Mouse (Mus musculus): ENCODE measurements at regions not wholly inside any gene's neighbourhood (a gene's known extent, or its start where the extent isn't known, plus 50 kb on each side); places are given as distances from the start of the nearest gene placed in this dataset.
A peak's percentile ranks its signal among the peaks of the same experiment; 100 is the strongest.

DNA sequence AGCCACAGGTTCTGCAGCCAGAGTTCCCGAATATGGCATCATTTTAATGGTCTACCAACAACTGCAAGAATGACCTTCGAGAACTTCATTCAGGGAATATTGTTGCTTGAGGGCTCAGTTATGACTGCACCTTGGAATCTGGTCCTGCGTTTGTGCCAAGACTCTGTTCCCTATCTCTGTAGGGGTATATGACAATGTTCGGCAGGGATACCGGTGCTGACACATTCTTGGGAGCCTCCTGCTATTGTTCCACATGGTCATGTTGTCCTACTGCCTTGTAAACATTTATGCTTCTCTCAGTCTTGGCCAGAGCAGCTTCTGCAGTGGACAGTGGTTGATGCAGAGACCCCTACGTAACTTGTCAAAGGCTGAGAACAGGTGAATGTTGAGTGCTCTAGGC is 216.8 kb upstream of the Stt3b start:
- 94% methylated on average over 6 of the region's 6 CpGs for WGBS
- no peak overlapping the region for H3K27ac ChIP-seq
- H3K9me3 ChIP-seq, result no peaks in the 10 kb centered on the region
- H3K36me3 ChIP-seq, result no peaks in the 10 kb centered on the region
- no peaks in the 10 kb centered on the region for H3K27me3 ChIP-seq
- no peak for ATAC-seq (ENCODE audit: low FRiP score)
- peaks cover 11% of the 10 kb centered on the region for H3K4me1 ChIP-seq (replicated peaks)
- no peak overlapping the region for H3K4me2 ChIP-seq
- no peak overlapping the region for H3K4me3 ChIP-seq
- H3K9ac ChIP-seq, result no peak overlapping the region

DNA sequence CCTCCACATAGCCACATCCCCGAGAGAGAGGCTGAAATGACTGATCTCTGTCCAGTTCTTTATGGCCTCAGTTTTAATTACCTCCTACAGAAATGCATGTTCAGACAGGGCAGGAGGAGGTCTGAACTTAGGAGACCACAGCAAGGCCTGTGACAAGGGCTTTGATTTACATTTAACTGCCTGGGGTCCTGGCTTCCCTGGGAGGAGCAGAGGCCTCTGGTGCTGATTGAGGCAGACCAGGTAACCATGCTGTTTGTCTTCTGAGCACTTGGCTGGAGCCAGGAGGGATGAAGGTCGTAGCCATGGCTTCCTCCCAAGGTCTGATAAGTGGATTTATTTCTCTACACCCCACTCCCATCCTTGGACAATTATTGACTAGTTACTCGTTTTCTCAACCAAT is 224.0 kb upstream of the Stt3b start:
- no peak overlapping the region for H3K9ac ChIP-seq
- no peaks in the 10 kb centered on the region for H3K4me1 ChIP-seq (replicated peaks)
- no peaks in the 10 kb centered on the region for H3K27me3 ChIP-seq
- no peak overlapping the region for H3K27ac ChIP-seq
- H3K36me3 ChIP-seq, result no peaks in the 10 kb centered on the region
- H3K9me3 ChIP-seq, result no peaks in the 10 kb centered on the region
- H3K4me2 ChIP-seq, result no peak overlapping the region
- H3K4me3 ChIP-seq, result no peak overlapping the region
- WGBS, result 48% methylated on average over 3 of the region's 3 CpGs
- ATAC-seq (ENCODE audit: low FRiP score), result no peak

DNA sequence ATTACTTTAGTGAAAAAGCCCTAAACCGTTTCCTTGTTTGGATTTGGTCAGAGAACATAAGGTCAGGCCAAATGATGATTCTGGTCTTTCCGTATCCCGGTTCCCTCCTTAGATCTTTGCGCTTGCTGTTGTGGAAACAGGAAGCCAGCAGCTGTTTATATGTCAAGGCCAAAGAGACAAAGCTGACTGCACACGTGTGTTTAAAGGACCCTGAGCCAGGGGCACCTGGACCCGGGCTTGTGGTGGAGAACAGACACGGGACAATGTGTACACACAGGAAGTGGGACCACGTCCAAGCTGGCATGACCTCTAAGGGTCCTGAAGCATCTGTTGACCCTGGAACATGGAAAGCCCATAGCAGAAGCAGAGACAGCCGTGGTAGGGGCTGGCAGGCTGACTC is 233.4 kb upstream of the Stt3b start:
- ATAC-seq (ENCODE audit: low FRiP score), result no peak
- Histone ChIP-seq H3K27ac (no peak overlapping the region), H3K9ac (no peak overlapping the region), H3K4me1 (replicated peaks) (peaks cover 13% of the 10 kb centered on the region), H3K4me2 (no peak overlapping the region), H3K27me3 (no peaks in the 10 kb centered on the region), H3K4me3 (no peak overlapping the region), H3K36me3 (no peaks in the 10 kb centered on the region), H3K9me3 (no peaks in the 10 kb centered on the region)
- WGBS, result 77% methylated on average over 9 of the region's 9 CpGs

DNA sequence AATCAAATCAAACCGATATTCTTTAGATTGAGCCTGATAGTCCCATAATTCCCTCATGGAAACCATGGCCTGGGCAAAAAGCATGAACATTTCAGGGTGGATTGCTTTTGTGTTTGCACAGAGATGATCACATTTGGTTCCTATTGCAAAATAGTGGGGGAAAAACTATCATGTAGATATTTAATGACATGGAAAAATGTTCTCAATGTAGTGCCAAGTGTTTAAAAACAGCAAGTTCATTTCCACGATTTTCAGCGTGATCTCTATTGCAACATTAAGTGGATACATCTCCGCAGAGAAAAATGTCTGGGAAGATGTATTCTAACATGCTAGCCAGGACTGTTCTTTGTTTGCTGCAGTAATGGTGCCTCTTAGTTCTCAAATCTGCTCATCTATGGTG is 235.0 kb upstream of the Stt3b start:
- 86% methylated on average over 4 of the region's 4 CpGs for WGBS
- no peak overlapping the region for H3K27ac ChIP-seq
- ATAC-seq (ENCODE audit: low FRiP score), result no peak
- peaks cover 18% of the 10 kb centered on the region for H3K4me1 ChIP-seq (replicated peaks)
- H3K4me2 ChIP-seq, result no peak overlapping the region
- H3K9ac ChIP-seq, result no peak overlapping the region
- H3K27me3 ChIP-seq, result no peaks in the 10 kb centered on the region
- H3K36me3 ChIP-seq, result no peaks in the 10 kb centered on the region
- H3K9me3 ChIP-seq, result no peaks in the 10 kb centered on the region
- H3K4me3 ChIP-seq, result no peak overlapping the region

DNA sequence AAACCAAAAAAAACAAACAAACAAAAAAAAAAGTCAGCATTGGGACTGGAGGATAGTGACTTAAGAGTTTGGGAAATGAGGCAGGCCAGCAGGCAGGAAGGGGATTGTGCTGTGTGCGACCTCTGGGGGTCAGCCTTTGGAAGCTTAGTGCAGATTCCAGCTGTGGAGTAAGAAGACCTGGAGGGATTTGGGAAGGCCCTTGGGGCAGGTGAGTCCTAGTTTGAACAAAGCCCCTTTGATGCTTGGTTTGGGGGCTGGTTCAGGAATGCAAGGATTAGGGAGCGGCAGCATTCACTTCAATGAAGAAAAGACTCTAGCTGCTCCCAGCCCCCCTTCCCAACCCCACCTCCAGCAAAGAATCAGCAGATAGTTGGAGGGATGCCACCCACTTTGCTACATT is 235.6 kb upstream of the Stt3b start:
- Histone ChIP-seq H3K4me1 (replicated peaks) (peaks cover 18% of the 10 kb centered on the region), H3K27me3 (no peaks in the 10 kb centered on the region), H3K4me3 (no peak overlapping the region), H3K27ac (no peak overlapping the region), H3K36me3 (no peaks in the 10 kb centered on the region), H3K9ac (no peak overlapping the region), H3K9me3 (no peaks in the 10 kb centered on the region), H3K4me2 (no peak overlapping the region)
- WGBS, result 63% methylated on average over 2 of the region's 2 CpGs
- ATAC-seq (ENCODE audit: low FRiP score), result no peak

DNA sequence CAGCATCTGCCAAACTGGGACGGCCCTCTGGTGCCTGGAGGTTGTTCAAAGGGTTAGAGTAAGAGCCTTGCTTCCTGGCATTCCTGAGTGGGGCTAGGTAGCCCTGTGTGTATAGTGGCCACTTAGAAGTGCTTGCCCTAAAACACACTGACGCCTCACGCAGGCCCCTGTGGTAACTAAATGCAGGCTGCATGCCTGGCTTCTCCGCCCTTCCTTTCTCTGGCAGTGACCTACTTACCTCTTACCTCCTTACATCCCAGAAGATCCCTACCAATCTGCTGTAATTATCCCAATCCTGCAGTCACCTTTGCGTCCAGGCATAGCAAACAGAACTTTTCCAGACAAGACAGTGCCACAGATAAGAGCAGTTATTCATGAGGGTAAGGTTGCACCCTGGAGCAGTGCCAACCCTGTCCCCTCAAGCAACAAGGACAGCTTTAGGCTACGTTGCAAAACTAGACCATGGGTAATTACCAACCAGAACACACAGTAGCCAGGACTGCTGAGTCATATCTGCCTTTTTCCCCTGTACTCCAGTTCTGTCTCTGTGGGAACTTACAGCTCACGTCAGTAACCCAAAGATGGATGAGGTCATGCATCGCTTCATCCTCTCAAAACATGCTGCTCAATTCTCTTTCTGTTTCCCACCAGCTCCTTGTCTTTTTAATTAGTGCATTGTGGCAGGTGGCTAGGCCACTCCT is 237.6 kb upstream of the Stt3b start:
- no peaks in the 10 kb centered on the region for H3K9me3 ChIP-seq
- no peak overlapping the region for H3K4me3 ChIP-seq
- no peaks in the 10 kb centered on the region for H3K36me3 ChIP-seq
- no peaks in the 10 kb centered on the region for H3K27me3 ChIP-seq
- peaks cover 18% of the 10 kb centered on the region for H3K4me1 ChIP-seq (replicated peaks)
- no peak overlapping the region for H3K27ac ChIP-seq
- no peak overlapping the region for H3K4me2 ChIP-seq
- H3K9ac ChIP-seq, result no peak overlapping the region
- 63% methylated on average over 8 of the region's 8 CpGs for WGBS
- 0 out of 2 replicates have a peak, but pooled peaks have one; percentile 43 for ATAC-seq (ENCODE audit: low FRiP score)

DNA sequence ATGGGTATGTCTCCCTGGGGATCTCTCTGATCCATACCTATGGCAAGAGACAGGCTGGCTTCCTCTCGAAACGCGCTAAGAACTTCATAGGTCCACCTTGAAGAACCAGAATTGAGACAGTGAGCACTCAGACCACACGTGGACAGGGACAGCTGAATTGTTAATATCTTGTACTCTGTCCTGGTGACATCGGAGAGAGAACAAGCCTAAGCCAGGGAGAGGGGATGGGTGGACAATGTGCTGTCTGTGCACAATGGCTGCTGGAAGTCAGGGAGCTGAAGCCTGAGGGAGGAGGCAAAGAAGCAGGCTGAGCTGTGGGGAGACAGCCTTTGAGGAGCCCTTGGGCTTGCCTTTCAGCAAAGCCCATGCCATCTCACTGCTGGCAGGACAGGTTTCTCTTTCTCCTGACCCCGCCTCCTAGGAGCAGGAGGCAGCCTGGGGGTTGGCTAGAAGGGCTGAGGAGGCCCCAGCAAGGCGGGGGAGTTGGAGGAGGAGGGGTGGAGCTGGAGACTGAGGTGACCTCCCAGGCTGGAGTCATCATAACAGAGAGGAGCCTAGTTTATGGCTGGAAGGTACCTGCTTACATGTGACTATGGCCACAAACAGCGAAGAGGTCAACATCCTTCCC is 238.6 kb upstream of the Stt3b start:
- Histone ChIP-seq H3K27ac (no peak overlapping the region), H3K9me3 (no peaks in the 10 kb centered on the region), H3K36me3 (no peaks in the 10 kb centered on the region), H3K9ac (no peak overlapping the region), H3K27me3 (no peaks in the 10 kb centered on the region), H3K4me2 (no peak overlapping the region), H3K4me3 (no peak overlapping the region), H3K4me1 (replicated peaks) (peaks cover 18% of the 10 kb centered on the region)
- no peak for ATAC-seq (ENCODE audit: low FRiP score)
- WGBS, result 48% methylated on average over 8 of the region's 8 CpGs

DNA sequence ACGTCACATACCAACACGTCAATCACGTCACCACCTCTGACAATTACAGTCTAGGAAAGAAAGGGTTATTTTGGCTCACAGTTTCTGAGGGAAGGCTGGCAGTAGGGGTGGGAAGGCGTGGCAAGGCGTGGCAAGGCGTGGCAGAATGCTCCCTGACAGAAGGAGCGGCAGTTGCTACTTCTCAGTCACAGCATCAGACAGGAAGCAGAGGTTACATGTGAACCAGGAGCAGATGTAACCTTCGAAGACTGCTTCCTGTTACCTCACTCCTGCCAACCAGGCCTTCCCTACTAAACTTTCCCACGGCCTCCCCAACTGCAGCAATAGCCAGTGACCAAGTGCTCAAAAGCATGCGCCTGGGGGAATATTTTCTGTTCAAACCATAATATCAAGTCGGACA is 240.9 kb upstream of the Stt3b start:
- Histone ChIP-seq H3K9ac (no peak overlapping the region), H3K4me2 (no peak overlapping the region), H3K27me3 (no peaks in the 10 kb centered on the region), H3K4me3 (no peak overlapping the region), H3K27ac (no peak overlapping the region), H3K4me1 (replicated peaks) (peaks cover 18% of the 10 kb centered on the region), H3K9me3 (no peaks in the 10 kb centered on the region), H3K36me3 (no peaks in the 10 kb centered on the region)
- WGBS, result 92% methylated on average over 11 of the region's 11 CpGs
- no peak for ATAC-seq (ENCODE audit: low FRiP score)

DNA sequence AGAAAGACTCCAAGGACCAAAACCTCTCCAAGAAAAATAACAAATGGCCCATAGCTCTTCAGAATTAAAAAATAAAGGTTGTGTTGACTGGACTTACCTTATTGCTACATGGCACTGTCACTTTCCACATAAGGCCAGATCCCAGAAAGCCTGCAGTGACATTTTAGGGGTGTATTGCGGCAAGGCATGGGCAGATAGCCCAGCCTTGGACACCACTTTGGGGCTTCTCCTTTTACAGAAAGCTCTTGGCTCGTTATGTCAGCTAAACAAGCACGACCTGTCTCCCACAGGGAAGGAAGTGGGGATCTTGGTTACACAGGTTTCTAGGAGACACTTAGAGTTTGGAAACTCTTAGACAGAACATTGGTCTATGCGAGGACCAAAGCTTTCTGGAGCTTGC is 241.3 kb upstream of the Stt3b start:
- no peak overlapping the region for H3K27ac ChIP-seq
- H3K4me3 ChIP-seq, result no peak overlapping the region
- H3K4me2 ChIP-seq, result no peak overlapping the region
- 86% methylated on average over 4 of the region's 4 CpGs for WGBS
- H3K27me3 ChIP-seq, result no peaks in the 10 kb centered on the region
- H3K9me3 ChIP-seq, result no peaks in the 10 kb centered on the region
- H3K36me3 ChIP-seq, result no peaks in the 10 kb centered on the region
- no peak for ATAC-seq (ENCODE audit: low FRiP score)
- no peak overlapping the region for H3K9ac ChIP-seq
- H3K4me1 ChIP-seq (replicated peaks), result peaks cover 18% of the 10 kb centered on the region

DNA sequence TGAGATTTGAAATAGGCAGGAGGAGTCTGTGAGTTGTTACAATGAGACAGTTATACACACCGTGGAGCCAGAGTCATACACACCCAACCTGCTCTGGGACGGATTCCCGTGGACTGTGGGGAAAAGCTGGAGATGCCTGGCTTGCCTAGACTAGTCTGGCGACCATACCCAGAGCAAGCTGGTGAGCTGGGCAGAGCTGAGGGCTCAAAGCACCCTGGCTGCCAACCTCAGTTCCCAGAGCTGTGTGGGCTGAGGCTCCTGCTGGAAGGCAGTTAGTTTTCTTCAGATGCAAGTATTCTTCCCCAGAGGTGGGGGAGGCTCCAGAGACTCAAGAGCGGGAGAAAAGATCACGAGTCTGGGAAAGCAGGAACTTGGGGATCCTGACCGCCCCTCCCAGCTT is 247.9 kb upstream of the Stt3b start:
- H3K27me3 ChIP-seq, result no peaks in the 10 kb centered on the region
- no peak overlapping the region for H3K4me3 ChIP-seq
- H3K9ac ChIP-seq, result no peak overlapping the region
- no peak for ATAC-seq (ENCODE audit: low FRiP score)
- peaks cover 3% of the 10 kb centered on the region; the same call in 1 of the 2 replicates for H3K4me1 ChIP-seq (replicated peaks)
- no peak overlapping the region for H3K4me2 ChIP-seq
- WGBS, result 93% methylated on average over 7 of the region's 7 CpGs
- no peaks in the 10 kb centered on the region for H3K36me3 ChIP-seq
- no peaks in the 10 kb centered on the region for H3K9me3 ChIP-seq
- no peak overlapping the region for H3K27ac ChIP-seq

DNA sequence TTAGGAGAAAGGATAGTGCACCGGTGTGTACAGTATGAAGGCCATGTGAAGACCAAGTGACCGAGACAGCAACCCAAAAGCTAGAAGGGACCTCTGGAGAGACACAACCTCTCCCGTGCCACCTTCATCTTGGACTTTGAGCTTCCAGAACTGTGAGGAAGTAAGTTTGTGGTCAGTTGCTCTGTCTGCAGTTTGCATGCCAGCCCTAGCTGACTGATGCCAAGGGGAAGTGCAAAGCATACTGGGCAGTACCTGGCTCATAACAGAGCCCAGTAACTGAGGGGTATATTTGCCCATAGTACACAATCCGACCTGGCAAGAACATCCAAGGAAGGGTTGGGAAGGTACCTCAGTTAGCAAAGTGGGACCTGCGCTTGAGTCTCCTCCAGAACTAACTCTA is 249.3 kb upstream of the Stt3b start:
- Histone ChIP-seq H3K4me3 (no peak overlapping the region), H3K36me3 (no peaks in the 10 kb centered on the region), H3K9me3 (no peaks in the 10 kb centered on the region), H3K27me3 (no peaks in the 10 kb centered on the region), H3K27ac (no peak overlapping the region), H3K9ac (no peak overlapping the region), H3K4me2 (no peak overlapping the region), H3K4me1 (replicated peaks) (peaks cover 8% of the 10 kb centered on the region; the same call in 1 of the 2 replicates)
- WGBS, result 98% methylated on average over 5 of the region's 5 CpGs
- no peak for ATAC-seq (ENCODE audit: low FRiP score)

DNA sequence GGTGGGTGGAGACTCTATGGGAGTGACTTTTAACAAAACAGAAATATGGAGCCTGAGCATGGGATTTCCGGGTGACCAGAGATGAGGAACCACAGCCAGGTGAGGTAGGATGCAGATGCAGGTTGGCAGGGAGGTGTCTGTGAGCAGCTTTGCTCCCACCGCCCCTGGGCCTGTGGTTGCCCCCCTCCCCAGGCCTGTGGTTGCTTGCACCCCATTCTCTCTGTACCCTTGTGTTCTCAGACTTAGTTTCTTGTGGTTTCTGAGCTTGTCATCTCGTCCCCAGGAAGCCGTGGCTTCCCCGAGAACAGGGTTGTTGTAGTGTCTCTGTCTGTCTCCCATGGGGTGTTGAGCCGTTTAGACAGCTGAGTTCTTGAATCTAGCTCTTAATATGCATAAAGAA is 251.0 kb upstream of the Stt3b start:
- no peaks in the 10 kb centered on the region for H3K36me3 ChIP-seq
- H3K4me1 ChIP-seq (replicated peaks), result peaks cover 8% of the 10 kb centered on the region; the same call in 1 of the 2 replicates
- no peak overlapping the region for H3K9ac ChIP-seq
- WGBS, result 92% methylated on average over 6 of the region's 6 CpGs
- no peak overlapping the region for H3K4me3 ChIP-seq
- H3K4me2 ChIP-seq, result no peak overlapping the region
- H3K9me3 ChIP-seq, result no peaks in the 10 kb centered on the region
- H3K27me3 ChIP-seq, result no peaks in the 10 kb centered on the region
- no peak overlapping the region for H3K27ac ChIP-seq
- no peak for ATAC-seq (ENCODE audit: low FRiP score)

DNA sequence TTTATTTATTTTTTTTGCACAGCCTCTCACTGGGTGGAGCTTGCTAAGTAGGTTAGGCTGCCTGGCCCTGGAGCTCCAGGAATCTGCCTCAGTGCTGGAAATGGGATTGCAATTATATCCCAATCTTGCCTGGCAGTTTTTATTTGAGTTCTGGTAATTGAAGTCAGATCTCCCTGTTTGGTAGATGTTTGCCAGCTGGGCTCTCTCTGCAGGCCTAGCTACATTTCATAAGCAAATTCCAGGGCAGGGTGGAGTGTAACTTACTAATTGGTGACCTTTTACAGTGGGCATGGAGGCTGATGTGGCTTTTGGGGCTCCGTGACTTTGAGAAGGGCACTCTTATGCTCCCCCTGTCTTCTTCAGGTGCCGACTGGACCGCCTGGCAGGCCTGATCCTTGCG is 252.6 kb upstream of the Stt3b start:
- peak overlapping the region; percentile 35; the same call in 1 of the 2 replicates for H3K27ac ChIP-seq
- no peak overlapping the region for H3K4me2 ChIP-seq
- peaks cover 8% of the 10 kb centered on the region; the same call in 1 of the 2 replicates for H3K4me1 ChIP-seq (replicated peaks)
- H3K4me3 ChIP-seq, result no peak overlapping the region
- no peaks in the 10 kb centered on the region for H3K36me3 ChIP-seq
- H3K9me3 ChIP-seq, result no peaks in the 10 kb centered on the region
- no peak overlapping the region; the same call in 1 of the 2 replicates for H3K9ac ChIP-seq
- 67% methylated on average over 4 of the region's 4 CpGs for WGBS
- no peaks in the 10 kb centered on the region for H3K27me3 ChIP-seq
- no peak for ATAC-seq (ENCODE audit: low FRiP score)
